Mouse (Mus musculus) stomach, embryonic 14.5 days (tissue): ENCODE data around the gene Myo1f. TPM values are rescaled to one million over a fixed set of nuclear protein-coding genes. Genes with fewer than 3 reads are reported as not detected.

Experiments used
- ATAC-seq: fragments of 200-750 bp; cut with Nextera tagmentation; 2 replicates; pipeline ENCODE4 v1.8.0; 2017; ENCODE audit warnings: low read depth, moderate TSS enrichment; ENCODE audit not compliant: insufficient number of reproducible peaks, insufficient read depth, low FRiP score
- H3K27ac ChIP-seq: fragments of 300-500 bp; sonication (generic); 2 replicates; pipeline ENCODE4 v1.5.1; 2014; ENCODE audit warnings: mild to moderate bottlenecking, low read length, moderate library complexity, mixed read lengths
- H3K27me3 ChIP-seq: fragments of 300-500 bp; sonication (generic); 2 replicates; pipeline ENCODE4 v1.6.1; 2014; ENCODE audit warnings: low read length, control low read depth, mixed read lengths; ENCODE audit not compliant: control insufficient read depth, insufficient read depth
- H3K36me3 ChIP-seq: fragments of 300-500 bp; sonication (generic); 2 replicates; pipeline ENCODE4 v1.6.1; 2014; ENCODE audit warnings: mild to moderate bottlenecking, control low read depth, low read length, moderate library complexity, mixed read lengths; ENCODE audit not compliant: control insufficient read depth, insufficient read depth
- H3K4me1 ChIP-seq: fragments of 300-500 bp; sonication (generic); 2 replicates; pipeline ENCODE4 v1.6.1; 2014; ENCODE audit warnings: low read length, control low read depth, mixed read lengths; ENCODE audit not compliant: control insufficient read depth, insufficient read depth
- H3K4me2 ChIP-seq: fragments of 300-500 bp; sonication (generic); replicated peaks from 2 replicates; pipeline ENCODE4 v1.6.1; 2014; ENCODE audit warnings: low read depth, low read length, control low read depth
- H3K4me3 ChIP-seq: fragments of 300-500 bp; sonication (generic); 2 replicates; pipeline ENCODE4 v1.5.1; 2014; ENCODE audit warnings: low read depth, low read length, control low read depth
- H3K9ac ChIP-seq: fragments of 300-500 bp; sonication (generic); replicated peaks from 2 replicates; pipeline ENCODE4 v1.6.1; 2014; ENCODE audit warnings: low read depth, mild to moderate bottlenecking, control low read depth, low read length, moderate library complexity, mixed read lengths
- H3K9me3 ChIP-seq: fragments of 300-500 bp; sonication (generic); 2 replicates; pipeline ENCODE4 v1.6.1; 2016; ENCODE audit warnings: low read depth, low read length, control low read depth; ENCODE audit not compliant: control insufficient read depth
- WGBS: fragments of 180-500 bp; shearing (Covaris S2); extraction: QIAGEN DNeasy Blood & Tissue Kit; methylation state at CpG from one replicate; pipeline ENCODE4 v1.1.7; 2014; 5-methylcytosine and 5-hydroxymethylcytosine counted together
- polyA plus RNA-seq: library from polyadenylated mRNA; unstranded; fragments of >200 nt; fragmentation: Nextera tagmentation; extraction: Ambion mirVana; gene quantifications from 2 replicates; pipeline ENCODE4 v1.2.1, GENCODE M21; 2014

Gene Myo1f
- polyA plus RNA-seq, 1 experiment from 2014 or later = 3.5 TPM

DNA sequence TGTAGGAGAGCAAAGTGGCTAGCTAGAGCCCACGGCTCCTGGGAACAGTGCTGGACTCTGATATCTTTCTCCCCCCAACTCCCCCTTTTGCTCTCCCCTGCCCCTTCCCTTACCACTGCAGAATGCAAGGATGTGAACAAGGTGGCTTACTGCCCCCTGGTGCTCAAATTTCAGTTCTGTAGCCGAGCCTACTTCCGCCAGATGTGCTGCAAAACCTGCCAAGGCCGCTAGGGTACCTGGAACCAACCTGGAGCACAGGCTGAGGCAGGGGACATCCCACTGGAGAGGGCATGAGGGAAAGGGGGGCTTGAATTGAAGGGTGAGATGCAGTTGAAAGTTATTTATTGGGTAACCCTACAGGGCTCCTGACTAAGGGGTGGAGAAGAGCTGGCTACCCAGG, 2.5 kb upstream of the Myo1f start:
- WGBS = 53% methylated on average over 4 of the region's 4 CpGs
- H3K9me3 ChIP-seq = no peaks in the 10 kb centered on the region
- no peak overlapping the region for H3K27ac ChIP-seq
- H3K4me3 ChIP-seq = no peak overlapping the region
- no peak for ATAC-seq
- H3K9ac ChIP-seq = no peak overlapping the region
- no peaks in the 10 kb centered on the region for H3K4me1 ChIP-seq
- H3K4me2 ChIP-seq = no peak overlapping the region
- H3K36me3 ChIP-seq = peaks cover 27% of the 10 kb centered on the region
- H3K27me3 ChIP-seq = no peaks in the 10 kb centered on the region

DNA sequence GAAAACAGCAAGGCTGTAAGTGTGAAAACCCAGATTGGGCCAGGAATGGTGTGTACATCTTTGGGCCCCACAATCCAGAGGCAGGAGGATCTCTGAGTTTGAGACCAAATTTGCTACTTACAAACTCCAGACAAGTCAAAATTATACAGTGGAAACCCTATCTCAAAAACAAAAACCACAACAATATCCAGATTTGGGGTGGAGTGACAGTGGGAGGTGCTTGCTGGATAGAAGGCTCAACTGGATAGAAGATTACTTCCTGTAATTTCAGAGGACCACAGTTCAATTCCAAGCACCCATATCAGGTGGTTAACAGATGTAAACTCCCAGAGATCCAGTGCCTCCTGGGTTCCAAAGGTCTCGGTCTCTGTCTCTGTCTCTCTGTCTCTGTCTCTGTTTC, 971 bp upstream of the Myo1f start:
- H3K27me3 ChIP-seq = no peaks in the 10 kb centered on the region
- no peak overlapping the region for H3K9ac ChIP-seq
- H3K4me3 ChIP-seq = no peak overlapping the region
- H3K9me3 ChIP-seq = no peaks in the 10 kb centered on the region
- ATAC-seq = no peak
- H3K4me1 ChIP-seq = no peaks in the 10 kb centered on the region
- 91% methylated on average over 1 of the region's 1 CpGs for WGBS
- no peak overlapping the region for H3K27ac ChIP-seq
- H3K36me3 ChIP-seq = peaks cover 21% of the 10 kb centered on the region
- no peak overlapping the region for H3K4me2 ChIP-seq

DNA sequence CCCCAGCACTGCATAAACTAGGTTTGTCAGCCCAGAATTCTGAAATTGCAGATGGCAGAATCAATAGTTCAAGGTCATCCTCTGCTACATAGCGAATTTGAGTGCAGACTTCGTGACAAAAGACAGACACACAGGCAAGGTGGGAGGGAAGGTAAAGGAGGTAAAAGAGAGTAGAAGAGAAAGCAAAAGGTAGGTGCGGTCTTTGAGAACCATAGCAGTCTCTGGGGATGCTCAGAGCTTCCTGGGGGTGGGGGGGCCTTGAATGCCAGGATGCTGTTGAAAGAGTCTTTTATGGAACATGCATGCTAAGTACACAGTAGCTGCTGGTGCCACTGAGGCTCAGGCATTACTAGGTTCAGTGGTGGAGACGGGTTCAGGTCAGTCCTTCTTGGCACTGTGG, 2.4 kb downstream of the Myo1f start:
- Histone ChIP-seq H3K9ac (no peak overlapping the region), H3K9me3 (no peaks in the 10 kb centered on the region), H3K36me3 (no peaks in the 10 kb centered on the region; the same call in 1 of the 2 replicates), H3K4me3 (no peak overlapping the region), H3K4me1 (no peaks in the 10 kb centered on the region), H3K27me3 (no peaks in the 10 kb centered on the region), H3K4me2 (no peak overlapping the region), H3K27ac (no peak overlapping the region)
- no peak for ATAC-seq
- 73% methylated on average over 4 of the region's 4 CpGs for WGBS

DNA sequence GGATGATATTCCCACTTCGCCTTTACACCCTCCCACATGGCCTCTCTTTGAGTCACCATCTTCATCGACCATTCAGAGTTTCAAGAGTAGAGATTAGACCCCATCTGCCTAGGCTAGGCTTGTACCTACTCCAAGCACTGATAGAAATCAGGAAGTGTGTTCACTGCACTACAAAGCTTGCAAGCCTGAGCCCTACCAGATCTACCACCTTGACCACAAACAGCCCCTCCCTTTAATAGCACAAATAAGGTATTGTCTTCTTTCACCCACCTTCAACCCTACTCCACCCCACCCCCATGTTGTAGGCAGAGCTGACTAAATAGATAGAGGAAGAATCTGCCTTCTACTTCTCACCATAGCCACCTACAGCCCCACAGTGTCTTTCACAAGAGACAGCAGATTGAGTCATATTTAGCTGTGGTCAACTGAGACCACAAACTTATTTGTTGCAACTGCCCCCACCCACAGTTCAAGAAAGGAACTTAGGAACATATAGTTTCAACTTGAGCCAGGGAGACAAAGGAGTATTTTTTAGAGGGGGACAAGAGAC, 8.1 kb downstream of the Myo1f start:
- 65% methylated on average over 2 of the region's 2 CpGs for WGBS
- Histone ChIP-seq H3K4me3 (no peak overlapping the region), H3K9ac (no peak overlapping the region), H3K27ac (no peak overlapping the region), H3K9me3 (no peaks in the 10 kb centered on the region), H3K4me2 (no peak overlapping the region), H3K36me3 (no peaks in the 10 kb centered on the region), H3K27me3 (no peaks in the 10 kb centered on the region), H3K4me1 (no peaks in the 10 kb centered on the region)
- no peak for ATAC-seq

DNA sequence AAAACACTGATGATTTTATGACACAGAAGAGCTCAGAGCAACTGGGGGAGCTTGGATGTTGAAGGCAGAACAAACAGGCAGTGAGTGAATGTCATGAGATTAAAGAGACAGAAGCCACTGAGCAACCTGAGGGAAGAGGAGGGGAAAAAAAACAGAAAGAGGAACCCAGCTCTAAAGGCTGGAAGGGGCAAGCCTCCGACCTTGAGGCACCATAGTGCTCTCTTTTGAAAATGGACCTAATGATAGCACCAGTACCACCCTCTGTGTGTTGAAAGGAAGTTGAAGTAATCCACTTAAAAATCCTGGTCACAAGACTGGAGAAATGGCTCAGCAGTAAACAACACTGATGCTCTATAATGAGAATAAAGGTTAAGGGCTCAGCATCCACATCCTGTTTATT, 9.1 kb downstream of the Myo1f start:
- Histone ChIP-seq H3K36me3 (no peaks in the 10 kb centered on the region), H3K27ac (no peak overlapping the region), H3K4me1 (no peaks in the 10 kb centered on the region), H3K9ac (no peak overlapping the region), H3K9me3 (no peaks in the 10 kb centered on the region), H3K4me3 (no peak overlapping the region), H3K4me2 (no peak overlapping the region), H3K27me3 (no peaks in the 10 kb centered on the region)
- WGBS = 67% methylated on average over 1 of the region's 1 CpGs
- no peak for ATAC-seq

DNA sequence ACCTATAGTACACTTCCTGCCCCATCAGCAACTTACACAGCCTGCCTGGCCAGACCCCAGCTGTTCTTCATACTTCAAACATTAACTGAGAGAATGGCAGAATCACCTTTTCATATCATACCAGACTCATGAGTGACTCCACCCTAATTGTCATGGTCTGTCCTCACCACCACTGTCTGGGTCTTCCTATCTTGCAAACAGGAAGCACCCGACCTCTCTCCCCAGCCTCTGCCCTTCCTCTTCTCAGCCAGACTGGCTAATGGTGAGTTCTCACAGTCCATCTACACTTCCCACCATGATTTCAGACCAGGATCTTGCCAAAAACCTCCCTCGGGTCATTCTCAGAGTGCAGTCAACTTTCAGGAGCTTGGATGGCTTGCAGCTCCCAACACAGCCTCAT, 10.7 kb downstream of the Myo1f start:
- no peak overlapping the region for H3K4me3 ChIP-seq
- 67% methylated on average over 2 of the region's 2 CpGs for WGBS
- no peak overlapping the region for H3K4me2 ChIP-seq
- ATAC-seq = no peak
- H3K9me3 ChIP-seq = no peaks in the 10 kb centered on the region
- no peak overlapping the region for H3K9ac ChIP-seq
- H3K27ac ChIP-seq = no peak overlapping the region
- no peaks in the 10 kb centered on the region for H3K4me1 ChIP-seq
- no peaks in the 10 kb centered on the region for H3K36me3 ChIP-seq
- H3K27me3 ChIP-seq = no peaks in the 10 kb centered on the region

DNA sequence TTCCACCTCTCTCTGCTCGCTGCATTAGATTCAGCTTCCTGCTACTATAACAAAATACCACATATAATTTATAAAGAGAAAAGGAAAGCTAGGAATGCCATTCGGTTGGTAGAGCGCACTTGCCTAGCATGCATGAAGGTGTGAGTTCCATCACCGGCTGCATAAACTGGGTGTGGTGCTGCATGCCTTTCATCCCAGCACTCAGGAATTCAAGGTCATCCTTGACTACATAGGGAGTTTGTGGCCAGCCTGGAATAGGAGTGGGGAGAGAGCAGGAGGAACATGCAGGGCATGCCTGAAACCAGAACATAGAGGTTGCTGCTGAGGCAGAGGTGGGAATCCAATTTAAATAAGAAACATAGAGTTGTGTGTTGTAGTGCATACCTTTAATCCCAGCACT, 28.6 kb downstream of the Myo1f start:
- H3K36me3 ChIP-seq = no peaks in the 10 kb centered on the region
- ATAC-seq = no peak
- H3K4me1 ChIP-seq = no peaks in the 10 kb centered on the region
- no peak overlapping the region for H3K27ac ChIP-seq
- 70% methylated on average over 4 of the region's 4 CpGs for WGBS
- no peaks in the 10 kb centered on the region for H3K27me3 ChIP-seq
- no peak overlapping the region for H3K4me2 ChIP-seq
- H3K9ac ChIP-seq = no peak overlapping the region
- no peak overlapping the region for H3K4me3 ChIP-seq
- no peaks in the 10 kb centered on the region for H3K9me3 ChIP-seq

DNA sequence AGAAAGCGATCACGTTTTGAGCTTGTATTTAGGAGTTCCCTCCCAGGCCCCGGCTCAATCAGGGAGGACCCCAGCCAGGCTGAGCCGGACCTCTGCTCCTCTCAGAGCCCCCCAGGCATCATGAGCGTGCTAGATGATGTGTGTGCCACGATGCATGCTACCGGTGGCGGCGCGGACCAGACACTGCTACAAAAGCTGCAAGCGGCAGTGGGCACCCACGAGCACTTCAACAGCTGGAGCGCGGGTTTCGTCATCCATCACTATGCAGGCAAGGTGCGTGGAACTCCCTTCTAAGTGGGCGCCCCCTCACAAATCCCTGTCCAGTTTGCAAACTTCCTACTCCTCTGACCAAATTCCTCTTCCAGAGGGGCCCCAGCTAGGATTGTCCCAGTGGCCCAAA, 30.5 kb downstream of the Myo1f start:
- Histone ChIP-seq H3K9ac (no peak overlapping the region), H3K4me3 (no peak overlapping the region), H3K27me3 (no peaks in the 10 kb centered on the region), H3K4me1 (no peaks in the 10 kb centered on the region), H3K36me3 (no peaks in the 10 kb centered on the region), H3K9me3 (no peaks in the 10 kb centered on the region), H3K4me2 (no peak overlapping the region), H3K27ac (no peak overlapping the region)
- 65% methylated on average over 17 of the region's 17 CpGs for WGBS
- no peak for ATAC-seq

DNA sequence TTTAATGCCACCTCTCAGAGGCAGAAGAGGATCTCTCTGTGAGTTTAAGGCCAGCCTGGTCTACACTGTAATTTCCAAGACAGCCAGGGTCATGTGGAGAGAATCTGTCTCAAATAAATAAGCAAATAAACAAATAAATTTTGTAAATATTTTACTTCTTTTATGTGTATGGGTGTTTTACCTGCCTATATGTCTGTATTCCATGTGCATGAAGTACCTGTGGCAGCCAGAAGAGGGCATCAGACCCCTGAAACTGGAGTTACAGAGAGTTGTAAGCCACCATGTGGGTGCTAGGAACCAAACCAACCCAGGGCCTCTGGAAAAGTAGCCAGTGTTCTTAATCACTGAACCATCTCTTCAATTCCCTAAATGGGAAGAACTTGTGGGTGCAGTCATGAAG, 41.8 kb downstream of the Myo1f start:
- no peak for ATAC-seq
- Histone ChIP-seq H3K36me3 (no peaks in the 10 kb centered on the region), H3K4me3 (no peak overlapping the region)

More for the DNA sequence above, 41.8 kb downstream of the Myo1f start:
- Histone ChIP-seq H3K27ac (no peak overlapping the region), H3K4me1 (no peaks in the 10 kb centered on the region), H3K4me2 (no peak overlapping the region), H3K9me3 (0 out of 2 replicates have a peak, but pooled peaks cover 6% of the 10 kb centered on the region), H3K27me3 (no peaks in the 10 kb centered on the region), H3K9ac (no peak overlapping the region)
